Mouse (Mus musculus) right cerebral cortex, postnatal 25 days (tissue): ENCODE measurements around the gene Cmtm5.
"Not testable (repeated sequence)": the region's sequence is repeated elsewhere in the genome, so short reads cannot be mapped to it uniquely, and the experiment has no call there.

Source experiments
- DNase-seq: peaks from one replicate; pipeline ENCODE4 v3.0.0; 2022

Gene Cmtm5

DNA sequence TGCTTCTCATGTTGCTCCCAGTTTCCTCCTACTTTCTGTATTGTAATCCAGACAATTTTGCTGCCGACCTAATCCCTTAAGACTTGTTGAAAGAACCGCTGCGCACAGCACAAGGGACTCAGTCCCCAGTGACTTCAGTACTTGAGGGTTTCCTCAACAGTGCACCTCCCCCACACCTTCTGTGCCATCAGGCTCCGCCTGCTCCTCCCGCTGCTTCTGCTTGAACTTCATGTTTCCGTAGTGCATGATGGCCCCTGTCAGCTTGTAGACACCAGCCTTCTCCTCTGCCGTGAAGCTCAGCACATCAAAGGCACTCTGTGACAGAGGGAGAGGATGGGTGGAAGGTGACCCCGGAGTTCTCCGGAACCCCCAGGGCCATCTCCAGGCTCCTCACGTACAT lies 24.7 kb downstream of the Cmtm5 start:
- DNase-seq, result no peak

- DNase-seq, result no peak
Observed at GRCm38 (mm10) chr14:54961487-54961886, 25.4 kb downstream of the Cmtm5 start.

DNA sequence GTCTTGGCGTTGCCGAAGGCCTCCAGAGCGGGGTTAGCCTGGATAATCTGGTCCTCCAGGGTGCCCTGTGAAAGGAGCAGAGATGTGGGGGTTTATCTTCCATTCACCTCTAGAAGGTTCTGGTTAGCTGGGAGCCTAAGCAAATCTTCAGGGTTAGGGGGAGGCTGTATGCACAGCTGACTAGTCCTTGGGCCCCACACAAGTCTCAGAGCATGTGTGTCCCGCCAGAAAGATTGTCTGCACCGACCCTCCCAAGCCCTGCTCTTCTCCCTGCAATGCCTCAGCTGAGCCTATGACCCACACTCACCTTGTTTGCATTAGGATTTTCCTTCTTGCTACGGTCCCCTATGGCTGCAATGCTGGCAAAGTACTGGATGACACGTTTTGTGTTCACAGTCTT lies 26.7 kb downstream of the Cmtm5 start:
- DNase-seq, result no peak

GRCm38 (mm10) chr14:54963727-54964126 lies 27.7 kb downstream of the Cmtm5 start:
- DNase-seq, result no peak

DNA sequence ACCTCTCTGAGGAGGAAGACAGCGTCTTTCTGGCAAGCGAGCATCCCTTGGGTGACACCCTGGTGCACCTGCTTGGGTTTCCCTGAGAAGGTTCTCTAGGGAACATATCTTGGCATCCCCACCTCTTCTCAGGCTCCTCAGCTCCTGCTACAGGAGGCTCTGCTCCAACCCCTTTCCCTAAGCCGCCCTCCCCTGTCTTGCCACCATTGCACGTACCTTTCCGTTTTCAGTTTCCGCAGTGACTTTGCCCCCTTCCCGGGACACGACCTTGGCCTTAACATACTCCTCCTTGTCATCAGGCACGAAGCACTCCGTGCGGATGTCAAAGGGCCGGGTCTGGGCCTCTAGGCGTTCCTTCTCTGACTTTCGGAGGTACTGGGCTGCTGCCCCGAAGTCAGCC lies 29.0 kb downstream of the Cmtm5 start:
- DNase-seq, result no peak

- DNase-seq, result no peak
Observed at GRCm38 (mm10) chr14:54965631-54966030, 29.6 kb downstream of the Cmtm5 start.

DNA sequence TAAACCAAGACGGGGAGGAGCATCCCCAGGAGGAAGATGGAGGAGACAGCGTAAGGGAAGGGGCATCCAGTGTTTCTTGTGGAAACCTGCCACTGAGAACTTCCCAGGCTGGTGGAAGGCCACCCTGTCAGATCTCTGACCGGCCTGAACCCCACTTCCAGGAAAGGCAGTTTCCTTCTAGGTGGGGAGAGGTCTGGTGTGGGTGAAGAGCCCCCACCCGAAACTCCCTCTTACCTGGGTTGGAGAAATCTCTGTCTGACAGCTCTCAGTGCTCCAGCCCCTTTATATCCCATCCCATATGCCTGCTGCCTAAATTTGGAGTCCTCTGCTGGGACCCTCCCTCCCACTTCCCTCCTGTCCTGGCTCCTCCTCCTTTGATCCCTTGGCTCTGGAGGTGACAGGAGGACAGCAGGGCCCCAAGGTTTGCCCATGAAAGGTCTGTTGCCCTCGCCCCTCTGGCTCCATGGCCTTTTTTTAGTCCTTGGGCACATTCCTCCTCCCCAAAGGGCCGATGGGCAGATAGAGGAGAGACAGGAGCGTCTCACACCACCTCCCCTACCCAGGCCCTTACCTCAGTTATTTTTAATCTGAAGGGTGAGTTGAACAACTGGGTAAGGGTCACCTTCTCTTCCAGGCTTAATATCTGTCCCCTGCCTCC lies 30.4 kb downstream of the Cmtm5 start, which contains the start of gene Myh6:
TSS of gene Myh6 (minus strand) at position 608 of the 658 bp plus-strand sequence.
- DNase-seq, result no peak

GRCm38 (mm10) chr14:54967874-54968273 lies 31.8 kb downstream of the Cmtm5 start:
- DNase-seq, result no peak

DNA sequence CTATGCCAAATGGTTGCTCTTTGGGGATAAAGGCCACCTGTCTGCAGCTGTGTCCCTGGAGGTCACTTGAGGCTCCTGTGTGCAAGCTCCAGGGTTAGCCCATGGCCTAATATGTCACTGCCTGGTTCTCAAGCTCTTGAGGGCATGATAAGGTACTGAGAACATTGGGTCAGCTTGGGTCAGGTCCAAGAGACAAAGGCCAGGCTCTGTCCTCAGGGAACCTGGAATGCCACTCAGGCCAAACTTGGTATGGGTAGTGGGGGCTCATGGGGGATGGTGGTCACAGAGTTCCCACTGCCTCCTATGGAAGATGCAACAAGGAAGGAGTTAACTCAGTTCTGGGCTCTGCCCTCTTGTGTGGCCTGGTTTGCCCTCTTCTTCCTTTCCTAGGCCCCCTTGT lies 32.3 kb downstream of the Cmtm5 start:
- no peak for DNase-seq

- DNase-seq, result not testable (repeated sequence)
Observed at GRCm38 (mm10) chr14:54972786-54973185, 36.7 kb downstream of the Cmtm5 start.

- DNase-seq, result no peak
Observed at GRCm38 (mm10) chr14:54974068-54974791, 38.2 kb downstream of the Cmtm5 start.

- DNase-seq, result no peak
Observed at GRCm38 (mm10) chr14:54976633-54977032, 40.6 kb downstream of the Cmtm5 start, which contains the start of gene Gm17428. Gene Gm17428 (plus strand): TSS chr14:54976933.

- DNase-seq, result no peak
Observed at GRCm38 (mm10) chr14:54978664-54979063, 42.6 kb downstream of the Cmtm5 start.

DNA sequence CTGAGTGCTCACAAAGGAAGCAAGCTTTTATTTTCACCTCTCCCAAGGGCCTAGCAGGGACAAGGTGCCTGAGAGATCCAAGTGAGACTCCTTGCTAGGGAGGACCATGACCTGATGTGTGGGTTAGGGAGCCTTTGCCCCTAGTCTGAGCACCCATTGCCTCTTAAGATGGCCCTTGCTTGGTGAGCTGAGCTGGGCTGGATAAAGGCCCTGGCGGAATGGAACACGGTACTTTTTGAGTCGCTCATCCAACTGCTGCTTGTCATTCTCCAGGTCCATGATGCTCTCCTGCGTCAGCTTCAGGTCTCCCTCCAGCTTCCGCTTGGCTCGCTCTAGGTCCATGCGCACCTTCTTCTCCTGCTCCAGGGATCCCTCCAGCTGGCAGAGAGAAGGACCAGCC lies 45.9 kb downstream of the Cmtm5 start:
- no peak for DNase-seq

GRCm38 (mm10) chr14:54988350-54988874 lies 52.4 kb downstream of the Cmtm5 start:
- DNase-seq, result not testable (repeated sequence)
